ENCODE assay signal across 22 mouse cellular contexts in genomic region chr1:120086644-120087043, GRCm38 (mm10). TPM values are rescaled to one million over a fixed set of nuclear protein-coding genes. Genes with fewer than 3 reads are reported as not detected.
DNase-seq lines count a peak whose midpoint lies in the region; ATAC-seq and TF ChIP-seq lines count a peak whose summit lies in the region.
"Had no signal": no experiment of that assay in that cellular context is flagged by ENCODE, and none has a peak within 500 bp of the region (broad histone marks: within the 10 kb centered on the region; RNA-seq: fewer than 3 reads in every experiment).

No protein-coding gene starts in this region.

- no peaks in the 10 kb centered on the region for H3K27me3 ChIP-seq in intestine, embryonic 16.5 days (replicated peaks; ENCODE audit: control insufficient read depth, insufficient read depth, low read length)
- H3K27me3 ChIP-seq in intestine, embryonic 15.5 days (replicated peaks): no peaks in the 10 kb centered on the region
- H3K27me3 ChIP-seq in E14TG2a.4 (ENCODE audit: insufficient read depth, low read length): no peaks in the 10 kb centered on the region
- H3K27me3 ChIP-seq in intestine, postnatal 0 days (replicated peaks; ENCODE audit: control insufficient read depth, insufficient read depth, low read length): no peaks in the 10 kb centered on the region
- no peaks in the 10 kb centered on the region for H3K27me3 ChIP-seq in heart, adult 2 months (ENCODE audit: control insufficient read depth, insufficient read depth, low read length)
- H3K27me3 ChIP-seq: heart, embryonic 13.5 days; hindbrain, embryonic 15.5 days had no signal

- H3K27ac ChIP-seq in intestine, embryonic 16.5 days (ENCODE audit: low read length): 0 out of 2 replicates have a peak overlapping the region, but pooled peaks have one; percentile 77
- H3K27ac ChIP-seq in intestine, embryonic 15.5 days: no peak overlapping the region
- H3K27ac ChIP-seq in intestine, postnatal 0 days (ENCODE audit: low read depth, low read length): no peak overlapping the region
- H3K27ac ChIP-seq in heart, adult 2 months: no peak overlapping the region
- H3K27ac ChIP-seq: embryonic facial prominence, embryonic 12.5 days; forebrain, embryonic 12.5 days; gastrocnemius, adult 2 months; heart, embryonic 13.5 days; hindbrain, embryonic 15.5 days had no signal

- H3K4me2 ChIP-seq in intestine, embryonic 16.5 days (ENCODE audit: low read depth, low read length): 0 out of 2 replicates have a peak overlapping the region, but pooled peaks have one; percentile 17
- no peak overlapping the region for H3K4me2 ChIP-seq in intestine, embryonic 15.5 days (replicated peaks)
- H3K4me2 ChIP-seq in intestine, postnatal 0 days (replicated peaks; ENCODE audit: low read depth): peak overlapping the region; percentile 6; the same call in 1 of the 2 replicates
- H3K4me2 ChIP-seq: embryonic facial prominence, embryonic 12.5 days; forebrain, embryonic 12.5 days; heart, embryonic 13.5 days; hindbrain, embryonic 15.5 days had no signal

- H3K9ac ChIP-seq in intestine, embryonic 16.5 days (ENCODE audit: low read depth, low read length): no peak overlapping the region
- no peak overlapping the region for H3K9ac ChIP-seq in intestine, embryonic 15.5 days
- no peak overlapping the region for H3K9ac ChIP-seq in intestine, postnatal 0 days (ENCODE audit: low read depth, low read length)
- no peak overlapping the region for H3K9ac ChIP-seq in heart, adult 2 months (ENCODE audit: low read depth, low read length)
- H3K9ac ChIP-seq: embryonic facial prominence, embryonic 12.5 days; forebrain, embryonic 12.5 days; heart, embryonic 13.5 days; hindbrain, embryonic 15.5 days had no signal

- ATAC-seq in intestine, embryonic 16.5 days: no peak
- no peak for ATAC-seq in intestine, embryonic 15.5 days
- no peak for ATAC-seq in intestine, postnatal 0 days
- ATAC-seq: forebrain, embryonic 16.5 days had no signal

- H3K4me1 ChIP-seq in intestine, embryonic 16.5 days (ENCODE audit: control insufficient read depth, insufficient read depth, low read length): peaks cover 33% of the 10 kb centered on the region
- 0 out of 2 replicates have a peak, but pooled peaks cover 8% of the 10 kb centered on the region for H3K4me1 ChIP-seq in intestine, embryonic 15.5 days (replicated peaks)
- H3K4me1 ChIP-seq in E14TG2a.4 (replicated peaks; ENCODE audit: low read depth, low read length): peaks cover 94% of the 10 kb centered on the region
- no peaks in the 10 kb centered on the region; the same call in 1 of the 2 replicates for H3K4me1 ChIP-seq in intestine, postnatal 0 days (replicated peaks; ENCODE audit: control insufficient read depth, insufficient read depth, low read length)
- H3K4me1 ChIP-seq in heart, adult 2 months (ENCODE audit: control insufficient read depth, insufficient read depth, low read length): no peaks in the 10 kb centered on the region
- H3K4me1 ChIP-seq: hindbrain, embryonic 15.5 days had no signal

- H3K9me3 ChIP-seq in intestine, embryonic 16.5 days (ENCODE audit: control insufficient read depth, low read length): no peaks in the 10 kb centered on the region
- H3K9me3 ChIP-seq in intestine, embryonic 15.5 days: no peaks in the 10 kb centered on the region
- no peaks in the 10 kb centered on the region for H3K9me3 ChIP-seq in E14TG2a.4 (ENCODE audit: low read length)
- no peaks in the 10 kb centered on the region for H3K9me3 ChIP-seq in intestine, postnatal 0 days (ENCODE audit: control insufficient read depth)
- H3K9me3 ChIP-seq: embryonic facial prominence, embryonic 12.5 days; forebrain, embryonic 12.5 days; heart, embryonic 13.5 days; hindbrain, embryonic 15.5 days had no signal

- no peak for TF ChIP-seq EP300 in heart, adult 2 months (IDR thresholded peaks at IDR 0.05; ENCODE audit: insufficient read depth, low read depth, low read length)

- peak; percentile 85 for DNase-seq in R1 (ENCODE audit: low read depth, low spot score)
- no peak for DNase-seq in gastrocnemius, adult 18-20 months (ENCODE audit: low spot score)
- no peak for DNase-seq in heart, adult 2 months
- DNase-seq: adrenal gland, adult 2 months; adrenal gland, postnatal 25 days; B cell, adult 2 months; cerebellum, adult 2 months; cerebellum, postnatal 14 days; embryo, embryonic 11 days; gastrocnemius, adult 2 months; gastrocnemius, postnatal 25 days; heart, postnatal 36 days; kidney, adult 18-20 months had no signal

- WGBS in intestine, embryonic 16.5 days: 68% methylated on average over 13 of the region's 13 CpGs
- WGBS in intestine, embryonic 15.5 days: 59% methylated on average over 13 of the region's 13 CpGs
- 70% methylated on average over 13 of the region's 13 CpGs for WGBS in intestine, postnatal 0 days
- WGBS in heart, adult 2 months: 69% methylated on average over 13 of the region's 13 CpGs

- no peaks in the 10 kb centered on the region for H3K36me3 ChIP-seq in intestine, embryonic 16.5 days (ENCODE audit: control insufficient read depth, insufficient read depth, low read length)
- H3K36me3 ChIP-seq in intestine, embryonic 15.5 days: no peaks in the 10 kb centered on the region
- no peaks in the 10 kb centered on the region for H3K36me3 ChIP-seq in E14TG2a.4 (ENCODE audit: insufficient read depth, low read length)
- H3K36me3 ChIP-seq in intestine, postnatal 0 days (ENCODE audit: control insufficient read depth, insufficient read depth): no peaks in the 10 kb centered on the region
- H3K36me3 ChIP-seq in heart, adult 2 months (ENCODE audit: control insufficient read depth, insufficient read depth, low read length): no peaks in the 10 kb centered on the region
- H3K36me3 ChIP-seq: embryonic facial prominence, embryonic 12.5 days; forebrain, embryonic 12.5 days; heart, embryonic 13.5 days; hindbrain, embryonic 15.5 days had no signal

- TF ChIP-seq POLR2A in heart, adult 2 months (IDR thresholded peaks at IDR 0.05; ENCODE audit: insufficient read depth, low read depth, low read length): no peak

- H3K79me2 ChIP-seq in heart, adult 2 months (replicated peaks; ENCODE audit: control insufficient read depth, insufficient read depth, low read length): no peaks in the 10 kb centered on the region

- intact Hi-C loops in heart, adult 2 months (cut with DNase I): no loop called here

- no peak for TF ChIP-seq CTCF in E14TG2a.4 (conservative IDR thresholded peaks at IDR 0.05; ENCODE audit: low read length)
- TF ChIP-seq CTCF in intestine, postnatal 0 days (IDR thresholded peaks at IDR 0.05; ENCODE audit: low read depth): no peak
- no peak for TF ChIP-seq CTCF in heart, adult 2 months (IDR thresholded peaks at IDR 0.05)

- H3K4me3 ChIP-seq in intestine, embryonic 16.5 days (ENCODE audit: low read length): no peak overlapping the region
- no peak overlapping the region for H3K4me3 ChIP-seq in intestine, embryonic 15.5 days (replicated peaks)
- H3K4me3 ChIP-seq in E14TG2a.4 (replicated peaks; ENCODE audit: low read length): peak overlapping the region; percentile 67
- no peak overlapping the region for H3K4me3 ChIP-seq in intestine, postnatal 0 days (ENCODE audit: low read depth, low read length)
- H3K4me3 ChIP-seq in heart, adult 2 months: no peak overlapping the region
- H3K4me3 ChIP-seq: embryonic facial prominence, embryonic 12.5 days; forebrain, embryonic 12.5 days; gastrocnemius, adult 2 months; heart, embryonic 13.5 days; hindbrain, embryonic 15.5 days had no signal

RNA-seq across cellular contexts. Expression of gene Tmem37, which starts 12.8 kb away (rescaled TPM):
- 108 and 129 TPM in 2 replicates for polyA plus RNA-seq in intestine, embryonic 16.5 days (2015; fragmentation: Nextera tagmentation; extraction: Ambion mirVana)
- polyA plus RNA-seq in intestine, embryonic 15.5 days (2015; fragmentation: Nextera tagmentation; extraction: Ambion mirVana): 51.3 and 66.1 TPM in 2 replicates
- polyA plus RNA-seq in intestine, postnatal 0 days (2015; fragmentation: Nextera tagmentation; extraction: Ambion mirVana): 593 and 673 TPM in 2 replicates
- 10 to 100 TPM; 13.0 to 22.9 TPM for total RNA-seq in gastrocnemius, adult 18-20 months (2021)
- 1 to 10 TPM; 5.6 to 7.5 TPM for total RNA-seq in heart, adult 2 months (2021)
- 9.0 and 29.3 TPM in 2 replicates for polyA plus RNA-seq in heart, adult 2 months (2012; rRNA removed)

RNA-seq across cellular contexts. Expression of gene Dbi, which starts 34.2 kb away (rescaled TPM):
- 1,842 and 2,069 TPM in 2 replicates for polyA plus RNA-seq in intestine, embryonic 16.5 days (2015; fragmentation: Nextera tagmentation; extraction: Ambion mirVana)
- 1,422 and 1,510 TPM in 2 replicates for polyA plus RNA-seq in intestine, embryonic 15.5 days (2015; fragmentation: Nextera tagmentation; extraction: Ambion mirVana)
- 3,066 and 3,164 TPM in 2 replicates for polyA plus RNA-seq in intestine, postnatal 0 days (2015; fragmentation: Nextera tagmentation; extraction: Ambion mirVana)
- 100 to 1,000 TPM; 135 to 165 TPM for total RNA-seq in gastrocnemius, adult 18-20 months (2021)
- 100 to 1,000 TPM; 251 to 264 TPM for total RNA-seq in heart, adult 2 months (2021)
- polyA plus RNA-seq in heart, adult 2 months (2012; rRNA removed): 327 and 335 TPM in 2 replicates

RNA-seq across cellular contexts. Expression of gene 3110009E18Rik, which starts 34.3 kb away (rescaled TPM):
- polyA plus RNA-seq in intestine, embryonic 16.5 days (2015; fragmentation: Nextera tagmentation; extraction: Ambion mirVana): 13.2 and 14.6 TPM in 2 replicates
- 15.6 and 18.4 TPM in 2 replicates for polyA plus RNA-seq in intestine, embryonic 15.5 days (2015; fragmentation: Nextera tagmentation; extraction: Ambion mirVana)
- 8.2 and 8.7 TPM in 2 replicates for polyA plus RNA-seq in intestine, postnatal 0 days (2015; fragmentation: Nextera tagmentation; extraction: Ambion mirVana)
- total RNA-seq in gastrocnemius, adult 18-20 months (2021): 1 to 10 TPM; 4.6 to 5.7 TPM
- total RNA-seq in heart, adult 2 months (2021): 1 to 10 TPM; 5.2 to 5.8 TPM
- polyA plus RNA-seq in heart, adult 2 months (2012; rRNA removed): 2.5 and 4.8 TPM in 2 replicates
